Mouse (Mus musculus): ENCODE measurements at regions not wholly inside any gene's neighbourhood (a gene's known extent, or its start where the extent isn't known, plus 50 kb on each side); places are given as distances from the start of the nearest gene placed in this dataset.

GRCm38 (mm10) chr1:121112464-121112863 is 219.9 kb downstream of the Insig2 start:
- Histone ChIP-seq H3K36me3 (ENCODE audit: control insufficient read depth, insufficient read depth, low read length) (no peaks in the 10 kb centered on the region), H3K4me3 (ENCODE audit: low read length) (no peak overlapping the region), H3K4me2 (replicated peaks; ENCODE audit: low read depth, low read length) (no peak overlapping the region), H3K4me1 (ENCODE audit: control insufficient read depth, insufficient read depth, low read length) (no peaks in the 10 kb centered on the region), H3K9ac (ENCODE audit: low read depth, low read length) (no peak overlapping the region), H3K27me3 (ENCODE audit: control insufficient read depth, insufficient read depth, low read length) (no peaks in the 10 kb centered on the region), H3K27ac (ENCODE audit: low read depth, low read length) (no peak overlapping the region), H3K9me3 (ENCODE audit: control insufficient read depth, low read length) (no peaks in the 10 kb centered on the region)
- no peak for ATAC-seq (ENCODE audit: low FRiP score, low TSS enrichment)
- 20% methylated on average over 1 of the region's 1 CpGs for WGBS

- 74% methylated on average over 5 of the region's 5 CpGs for WGBS
- Histone ChIP-seq H3K27me3 (ENCODE audit: control insufficient read depth, insufficient read depth, low read length) (no peaks in the 10 kb centered on the region), H3K4me2 (replicated peaks; ENCODE audit: low read depth, low read length) (no peak overlapping the region), H3K4me3 (ENCODE audit: low read length) (no peak overlapping the region), H3K36me3 (ENCODE audit: control insufficient read depth, insufficient read depth, low read length) (no peaks in the 10 kb centered on the region), H3K27ac (ENCODE audit: low read depth, low read length) (no peak overlapping the region), H3K9me3 (ENCODE audit: control insufficient read depth, low read length) (no peaks in the 10 kb centered on the region), H3K4me1 (ENCODE audit: control insufficient read depth, insufficient read depth, low read length) (no peaks in the 10 kb centered on the region), H3K9ac (ENCODE audit: low read depth, low read length) (no peak overlapping the region)
- ATAC-seq (ENCODE audit: low FRiP score, low TSS enrichment): no peak
These were observed 215.8 kb downstream of the Insig2 start for GRCm38 (mm10) chr1:121116626-121117025.

- ATAC-seq (ENCODE audit: low FRiP score, low TSS enrichment): no peak
- H3K9ac ChIP-seq (ENCODE audit: low read depth, low read length): no peak overlapping the region
- H3K4me3 ChIP-seq (ENCODE audit: low read length): no peak overlapping the region
These were observed 209.0 kb downstream of the Insig2 start for GRCm38 (mm10) chr1:121123436-121123835.

DNA sequence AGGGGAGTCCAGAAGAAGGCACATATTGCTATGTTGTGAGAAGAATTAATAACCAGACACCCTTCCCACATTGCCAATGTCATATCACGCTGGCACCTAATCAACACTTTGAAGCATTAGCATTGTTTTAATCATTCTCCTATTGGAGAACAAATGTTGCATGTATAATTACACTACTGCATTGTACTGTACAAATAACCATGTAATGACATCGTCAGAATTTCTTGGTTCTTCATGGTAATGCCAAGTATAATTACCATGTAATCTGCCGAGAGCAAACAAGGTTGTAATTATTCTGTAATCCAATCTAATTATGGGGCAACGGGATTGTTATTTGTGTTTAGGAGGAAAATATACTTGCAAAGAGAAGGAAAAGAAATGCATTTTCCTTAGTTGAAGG is 196.1 kb downstream of the Insig2 start:
- no peaks in the 10 kb centered on the region for H3K27me3 ChIP-seq (ENCODE audit: control insufficient read depth, insufficient read depth, low read length)
- no peak overlapping the region for H3K9ac ChIP-seq (ENCODE audit: low read depth, low read length)
- ATAC-seq (ENCODE audit: low FRiP score, low TSS enrichment): no peak
- H3K4me1 ChIP-seq (ENCODE audit: control insufficient read depth, insufficient read depth, low read length): no peaks in the 10 kb centered on the region
- 86% methylated on average over 4 of the region's 4 CpGs for WGBS
- no peak overlapping the region for H3K27ac ChIP-seq (ENCODE audit: low read depth, low read length)
- H3K9me3 ChIP-seq (ENCODE audit: control insufficient read depth, low read length): no peaks in the 10 kb centered on the region
- no peak overlapping the region for H3K4me2 ChIP-seq (replicated peaks; ENCODE audit: low read depth, low read length)
- no peaks in the 10 kb centered on the region for H3K36me3 ChIP-seq (ENCODE audit: control insufficient read depth, insufficient read depth, low read length)
- H3K4me3 ChIP-seq (ENCODE audit: low read length): no peak overlapping the region

More at GRCm38 (mm10) chr1:121123436-121123835, 209.0 kb downstream of the Insig2 start:
- Histone ChIP-seq H3K36me3 (ENCODE audit: control insufficient read depth, insufficient read depth, low read length) (no peaks in the 10 kb centered on the region), H3K27ac (ENCODE audit: low read depth, low read length) (no peak overlapping the region), H3K9me3 (ENCODE audit: control insufficient read depth, low read length) (no peaks in the 10 kb centered on the region), H3K27me3 (ENCODE audit: control insufficient read depth, insufficient read depth, low read length) (no peaks in the 10 kb centered on the region), H3K4me1 (ENCODE audit: control insufficient read depth, insufficient read depth, low read length) (no peaks in the 10 kb centered on the region), H3K4me2 (replicated peaks; ENCODE audit: low read depth, low read length) (no peak overlapping the region)

DNA sequence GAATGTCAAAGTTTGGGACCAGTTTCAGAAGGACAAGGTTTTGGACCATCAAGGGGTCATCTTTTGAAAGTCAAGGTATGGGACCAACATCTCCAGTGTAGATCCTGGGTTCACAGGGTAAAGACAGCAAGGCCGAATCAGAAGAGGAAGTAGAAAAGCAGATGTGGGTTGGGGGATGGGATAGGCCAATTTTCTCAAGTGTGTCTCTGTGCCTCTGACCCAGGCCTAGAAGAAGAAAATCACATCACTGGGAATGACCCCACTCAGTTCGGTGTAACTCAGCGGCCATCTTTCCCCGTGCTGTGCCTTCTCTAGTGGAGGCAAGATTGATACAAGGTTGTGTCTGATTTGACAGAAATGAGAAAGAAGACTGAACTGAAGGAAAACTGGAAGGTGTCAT is 195.5 kb downstream of the Insig2 start:
- 97% methylated on average over 4 of the region's 4 CpGs for WGBS
- ATAC-seq (ENCODE audit: low FRiP score, low TSS enrichment): no peak
- Histone ChIP-seq H3K27ac (ENCODE audit: low read depth, low read length) (no peak overlapping the region), H3K4me2 (replicated peaks; ENCODE audit: low read depth, low read length) (no peak overlapping the region), H3K4me3 (ENCODE audit: low read length) (no peak overlapping the region), H3K27me3 (ENCODE audit: control insufficient read depth, insufficient read depth, low read length) (no peaks in the 10 kb centered on the region), H3K9ac (ENCODE audit: low read depth, low read length) (no peak overlapping the region), H3K4me1 (ENCODE audit: control insufficient read depth, insufficient read depth, low read length) (no peaks in the 10 kb centered on the region), H3K9me3 (ENCODE audit: control insufficient read depth, low read length) (no peaks in the 10 kb centered on the region), H3K36me3 (ENCODE audit: control insufficient read depth, insufficient read depth, low read length) (no peaks in the 10 kb centered on the region)

- ATAC-seq (ENCODE audit: low FRiP score, low TSS enrichment): no peak
- WGBS: 76% methylated on average over 1 of the region's 1 CpGs
- H3K4me3 ChIP-seq (ENCODE audit: low read length): no peak overlapping the region
- no peak overlapping the region for H3K4me2 ChIP-seq (replicated peaks; ENCODE audit: low read depth, low read length)
- H3K4me1 ChIP-seq (ENCODE audit: control insufficient read depth, insufficient read depth, low read length): no peaks in the 10 kb centered on the region
- H3K36me3 ChIP-seq (ENCODE audit: control insufficient read depth, insufficient read depth, low read length): no peaks in the 10 kb centered on the region
- no peaks in the 10 kb centered on the region for H3K9me3 ChIP-seq (ENCODE audit: control insufficient read depth, low read length)
- no peak overlapping the region for H3K27ac ChIP-seq (ENCODE audit: low read depth, low read length)
- no peaks in the 10 kb centered on the region for H3K27me3 ChIP-seq (ENCODE audit: control insufficient read depth, insufficient read depth, low read length)
- H3K9ac ChIP-seq (ENCODE audit: low read depth, low read length): no peak overlapping the region
These were observed 187.4 kb downstream of the Insig2 start for GRCm38 (mm10) chr1:121144981-121145380.

DNA sequence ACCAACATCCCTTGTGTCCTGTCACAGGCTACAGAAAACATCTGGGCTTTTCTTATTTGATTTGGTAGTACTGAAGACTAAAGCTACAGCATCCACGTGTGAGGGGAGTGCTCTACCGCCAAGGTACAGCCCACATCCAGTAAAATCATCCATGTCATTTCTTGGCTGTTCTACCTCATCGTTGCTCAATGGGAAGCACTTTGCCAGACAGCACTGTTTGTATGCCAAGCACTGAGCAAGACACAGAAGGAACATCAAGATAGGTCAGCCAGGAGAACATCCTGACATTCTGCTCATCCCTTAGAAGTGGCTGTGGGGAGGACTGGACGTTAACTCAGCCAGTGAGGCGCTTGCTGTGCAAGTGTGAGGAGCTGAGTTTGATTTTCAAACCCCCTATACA is 178.9 kb downstream of the Insig2 start:
- no peak for ATAC-seq (ENCODE audit: low FRiP score, low TSS enrichment)
- Histone ChIP-seq H3K9me3 (ENCODE audit: control insufficient read depth, low read length) (no peaks in the 10 kb centered on the region), H3K36me3 (ENCODE audit: control insufficient read depth, insufficient read depth, low read length) (no peaks in the 10 kb centered on the region), H3K9ac (ENCODE audit: low read depth, low read length) (no peak overlapping the region), H3K4me1 (ENCODE audit: control insufficient read depth, insufficient read depth, low read length) (no peaks in the 10 kb centered on the region), H3K27me3 (ENCODE audit: control insufficient read depth, insufficient read depth, low read length) (no peaks in the 10 kb centered on the region), H3K27ac (ENCODE audit: low read depth, low read length) (no peak overlapping the region), H3K4me3 (ENCODE audit: low read length) (no peak overlapping the region), H3K4me2 (replicated peaks; ENCODE audit: low read depth, low read length) (no peak overlapping the region)
- 81% methylated on average over 5 of the region's 5 CpGs for WGBS

DNA sequence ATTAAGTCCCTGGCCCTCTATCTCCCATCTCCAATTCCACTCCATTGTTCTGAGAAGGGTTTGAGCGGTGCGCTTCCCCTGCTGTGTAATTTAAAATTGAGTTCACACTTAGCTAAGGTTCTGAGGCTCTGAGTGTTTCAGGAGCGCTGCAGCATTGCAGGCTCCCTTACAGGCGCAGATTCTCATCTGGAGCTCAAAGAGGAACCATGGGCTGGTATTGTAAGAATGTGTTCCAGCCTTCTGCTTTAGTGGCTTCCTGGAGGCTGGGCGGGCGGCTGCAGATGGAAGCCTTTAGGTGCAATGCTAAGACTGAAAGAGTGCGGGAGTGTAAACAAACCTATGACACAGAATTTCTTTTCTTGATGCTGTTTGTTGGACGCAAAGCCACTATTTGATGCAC is 177.8 kb downstream of the Insig2 start:
- 40% methylated on average over 8 of the region's 8 CpGs for WGBS
- H3K27me3 ChIP-seq (ENCODE audit: control insufficient read depth, insufficient read depth, low read length): no peaks in the 10 kb centered on the region

GRCm38 (mm10) chr1:121168651-121169050 is 163.7 kb downstream of the Insig2 start:
- H3K4me2 ChIP-seq (replicated peaks; ENCODE audit: low read depth, low read length): no peak overlapping the region
- WGBS: 33% methylated on average over 3 of the region's 3 CpGs
- no peaks in the 10 kb centered on the region for H3K27me3 ChIP-seq (ENCODE audit: control insufficient read depth, insufficient read depth, low read length)
- H3K27ac ChIP-seq (ENCODE audit: low read depth, low read length): no peak overlapping the region
- ATAC-seq (ENCODE audit: low FRiP score, low TSS enrichment): no peak; the same call in 1 of the 2 replicates
- no peaks in the 10 kb centered on the region for H3K4me1 ChIP-seq (ENCODE audit: control insufficient read depth, insufficient read depth, low read length)
- H3K9ac ChIP-seq (ENCODE audit: low read depth, low read length): no peak overlapping the region
- H3K9me3 ChIP-seq (ENCODE audit: control insufficient read depth, low read length): no peaks in the 10 kb centered on the region
- H3K4me3 ChIP-seq (ENCODE audit: low read length): no peak overlapping the region
- H3K36me3 ChIP-seq (ENCODE audit: control insufficient read depth, insufficient read depth, low read length): no peaks in the 10 kb centered on the region

More for the DNA sequence above, 177.8 kb downstream of the Insig2 start:
- Histone ChIP-seq H3K9ac (ENCODE audit: low read depth, low read length) (no peak overlapping the region), H3K4me3 (ENCODE audit: low read length) (no peak overlapping the region), H3K9me3 (ENCODE audit: control insufficient read depth, low read length) (no peaks in the 10 kb centered on the region), H3K4me1 (ENCODE audit: control insufficient read depth, insufficient read depth, low read length) (no peaks in the 10 kb centered on the region), H3K36me3 (ENCODE audit: control insufficient read depth, insufficient read depth, low read length) (no peaks in the 10 kb centered on the region), H3K4me2 (replicated peaks; ENCODE audit: low read depth, low read length) (no peak overlapping the region), H3K27ac (ENCODE audit: low read depth, low read length) (no peak overlapping the region)
- ATAC-seq (ENCODE audit: low FRiP score, low TSS enrichment): no peak

GRCm38 (mm10) chr1:121176541-121176940 is 155.8 kb downstream of the Insig2 start:
- peaks cover 43% of the 10 kb centered on the region for H3K27me3 ChIP-seq (ENCODE audit: control insufficient read depth, insufficient read depth, low read length)
- ATAC-seq (ENCODE audit: low FRiP score, low TSS enrichment): no peak
- 9% methylated on average over 3 of the region's 3 CpGs for WGBS

More at GRCm38 (mm10) chr1:121176541-121176940, 155.8 kb downstream of the Insig2 start:
- no peak overlapping the region for H3K4me3 ChIP-seq (ENCODE audit: low read length)
- H3K4me2 ChIP-seq (replicated peaks; ENCODE audit: low read depth, low read length): no peak overlapping the region
- no peak overlapping the region for H3K9ac ChIP-seq (ENCODE audit: low read depth, low read length)
- no peaks in the 10 kb centered on the region for H3K36me3 ChIP-seq (ENCODE audit: control insufficient read depth, insufficient read depth, low read length)
- no peaks in the 10 kb centered on the region for H3K4me1 ChIP-seq (ENCODE audit: control insufficient read depth, insufficient read depth, low read length)
- H3K27ac ChIP-seq (ENCODE audit: low read depth, low read length): no peak overlapping the region
- no peaks in the 10 kb centered on the region for H3K9me3 ChIP-seq (ENCODE audit: control insufficient read depth, low read length)

Measured in kidney, embryonic 14.5 days (tissue).